Mouse (Mus musculus) left cerebral cortex, postnatal 25 days (tissue): ENCODE measurements around the gene Vmn1r174. TPM values are rescaled to one million over a fixed set of nuclear protein-coding genes. Genes with fewer than 3 reads are reported as not detected.
"Not testable (repeated sequence)": the region's sequence is repeated elsewhere in the genome, so short reads cannot be mapped to it uniquely, and the experiment has no call there.

ENCODE experiments used
- DNase-seq, 2 experiments: peaks; one replicate each; pipeline ENCODE4 v3.0.0; 2022; ENCODE audit warnings: low spot score in 2 of 2, mixed read lengths in 1 of 2
- intact Hi-C: fragments of 180-260 bp; cut with DNase I; formaldehyde crosslinking; loops from one replicate; pipeline ENCODE4 v1.15.1; 2025
- total RNA-seq, 2 experiments: library from RNA; stranded (reverse); gene quantifications; 2 replicates each; pipeline ENCODE4 v1.2.3; 2021

Vmn1r174 gene
- not detected for total RNA-seq

DNA sequence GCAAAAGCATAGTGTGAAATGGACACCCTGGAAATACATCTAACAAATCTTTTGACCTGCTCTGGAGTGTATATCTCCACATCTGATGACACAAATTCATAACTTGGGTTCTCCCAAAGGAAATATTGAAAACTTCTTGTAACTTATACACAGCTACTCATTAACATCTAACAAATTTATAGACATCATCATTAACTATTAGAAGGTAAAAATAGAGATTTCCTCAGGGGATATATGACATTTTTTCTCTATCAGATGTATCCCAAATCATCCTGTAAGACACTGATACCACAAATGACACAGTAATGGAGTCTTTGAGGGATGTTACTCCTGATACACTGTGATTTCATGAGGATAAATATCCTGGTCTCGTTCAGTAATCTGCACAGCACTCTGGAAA is at the start of gene Vmn1r174:
Gene Vmn1r174, plus strand, starts transcription at position 301 of the 400 bp plus-strand sequence.
- intact Hi-C loops, DNase-seq: not testable (repeated sequence)

DNA sequence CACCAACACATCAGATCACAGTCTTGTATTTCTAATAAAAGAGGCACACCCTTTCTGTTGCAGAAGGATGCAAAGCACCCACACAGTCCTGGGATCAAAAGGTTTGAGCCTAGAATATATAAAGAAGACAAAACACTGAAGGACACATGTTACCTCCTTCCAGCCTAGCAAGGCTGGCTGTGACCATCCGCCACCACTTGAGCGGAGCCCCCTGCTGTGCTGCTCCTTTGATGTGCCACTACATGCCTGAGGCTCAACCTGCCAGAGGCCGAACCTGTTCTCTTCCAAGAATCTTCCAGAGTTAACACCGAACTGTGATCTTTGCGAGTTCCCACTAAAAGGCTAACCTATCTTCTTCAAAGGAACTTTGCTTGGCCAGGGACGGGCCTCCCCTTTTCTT is 32.5 kb downstream of the Vmn1r174 start:
- intact Hi-C loops, result no loop called here
- no peak for DNase-seq

DNA sequence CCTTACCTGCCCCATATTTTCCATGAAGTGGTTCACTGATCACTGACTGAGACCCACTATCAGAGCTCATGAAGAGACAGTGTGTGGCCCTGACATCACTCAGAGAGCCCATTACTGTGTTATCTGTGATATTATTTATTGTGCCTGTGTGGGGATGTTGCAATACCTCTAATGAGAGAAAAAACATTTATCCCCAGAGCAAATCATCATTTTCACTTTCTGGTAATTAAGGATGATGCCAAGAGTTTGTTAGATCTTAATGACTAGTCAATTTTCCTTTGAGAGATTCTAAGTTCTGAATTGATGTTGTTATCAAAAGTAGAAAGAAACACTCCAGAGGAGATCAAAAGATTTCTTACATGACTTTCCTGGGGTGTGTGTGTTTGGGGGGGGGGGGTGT is 58.5 kb downstream of the Vmn1r174 start, which contains the start of gene Vmn1r175:
Gene Vmn1r175, minus strand, starts transcription at position 101 of the 400 bp plus-strand sequence.
- DNase-seq, intact Hi-C loops: not testable (repeated sequence)

Other genes starting within 250 kb of the Vmn1r174 start
- not detected for gene Vmn1r167, start 245.1 kb upstream of the Vmn1r174 start, total RNA-seq
- not detected for gene Vmn1r168, start 212.5 kb upstream of the Vmn1r174 start, total RNA-seq
- gene Vmn1r169, start 176.7 kb upstream of the Vmn1r174 start, total RNA-seq, result not detected
- gene Vmn1r170, start 146.1 kb upstream of the Vmn1r174 start, total RNA-seq, result not detected
- gene Vmn1r171, start 121.5 kb upstream of the Vmn1r174 start, total RNA-seq, result not detected
- gene Vmn1r172, start 94.0 kb upstream of the Vmn1r174 start, total RNA-seq, result not detected
- gene Vmn1r173, start 51.6 kb upstream of the Vmn1r174 start, total RNA-seq, result not detected
- not detected for gene Vmn1r175, start 58.4 kb downstream of the Vmn1r174 start, total RNA-seq
- gene Vmn1r176, start 85.1 kb downstream of the Vmn1r174 start, total RNA-seq, result not detected
- gene Vmn1r177, start 114.2 kb downstream of the Vmn1r174 start, total RNA-seq, result not detected
- gene Vmn1r178, start 139.7 kb downstream of the Vmn1r174 start, total RNA-seq, result not detected
- gene Vmn1r179, start 174.7 kb downstream of the Vmn1r174 start, total RNA-seq, result not detected
- gene Vmn1r180, start 198.4 kb downstream of the Vmn1r174 start, total RNA-seq, result not detected
- not detected for gene Vmn1r181, start 222.3 kb downstream of the Vmn1r174 start, total RNA-seq
- not detected for gene V1rd19, start 249.4 kb downstream of the Vmn1r174 start, total RNA-seq